Mouse (Mus musculus): ENCODE results near the gene Igfn1. TPM values are rescaled to one million over a fixed set of nuclear protein-coding genes. Genes with fewer than 3 reads are reported as not detected.

Gene Igfn1
- total and polyA plus RNA-seq, 3 experiments = not detected

- dilution Hi-C loops (cut with MboI; ENCODE audit: extremely low pct_ligation_motif_present, extremely low pct_unique_long_range_greater_than_20kb, low sequenced_read_pairs) = no loop called here
- in situ Hi-C loops (cut with MboI; ENCODE audit: low pct_ligation_motif_present, low pct_unique_long_range_greater_than_20kb, low sequenced_read_pairs) = no loop called here
- Histone ChIP-seq H3K9me3 (replicated peaks; ENCODE audit: low read length) (no peaks in the 10 kb centered on the region), H3K27ac (ENCODE audit: insufficient read depth, low read depth) (no peak within 1 kb of the TSS), H3K4me1 (ENCODE audit: control insufficient read depth in 1 of 2, insufficient read depth in 2 of 2) (no peaks in the 10 kb centered on the region), H3K9ac (ENCODE audit: insufficient read depth, low read depth) (no peak within 1 kb of the TSS), H3K36me3 (replicated peaks in 1 of 2; ENCODE audit: control insufficient read depth in 1 of 2, insufficient read depth in 1 of 2, low read length in 1 of 2) (no peaks in the 10 kb centered on the region), H3K27me3 (replicated peaks) (peaks cover 53% of the 10 kb centered on the region), H3K4me3 (replicated peaks in 1 of 3; ENCODE audit: low read depth in 2 of 3, low read length in 2 of 3, poor library complexity in 1 of 3) (no peak within 1 kb of the TSS), H3K4me2 (ENCODE audit: insufficient read depth, low read depth, poor library complexity, severe bottlenecking) (no peak within 1 kb of the TSS), H3K79me2 (replicated peaks; ENCODE audit: control insufficient read depth, extremely low read depth, insufficient read depth, poor library complexity, severe bottlenecking) (no peaks in the 10 kb centered on the region)
- TF ChIP-seq MYC (IDR thresholded peaks at IDR 0.05; ENCODE audit: low read depth, low read length) (no peak), ZC3H11A (IDR thresholded peaks at IDR 0.05; ENCODE audit: low read depth, low read length) (no peak), MEF2A (IDR thresholded peaks at IDR 0.05; ENCODE audit: borderline replicate concordance, low read depth, low read length) (no peak), NRF1 (IDR thresholded peaks at IDR 0.05; ENCODE audit: low read depth, low read length) (no peak), E2F4 (IDR thresholded peaks at IDR 0.05; ENCODE audit: insufficient replicate concordance, low read depth, low read length) (no peak), TCF12 (IDR thresholded peaks at IDR 0.05; ENCODE audit: low read depth, low read length) (no peak), CHD1 (IDR thresholded peaks at IDR 0.05; ENCODE audit: low read depth, low read length) (no peak)
- no peak for DNase-seq (ENCODE audit: extremely low read depth)
These were observed 44.3 kb upstream of the Igfn1 start, which contains the start of gene Ascl5 for GRCm38 (mm10) chr1:136050312-136051012. Ascl5 (plus strand) TSS chr1:136050804.

GRCm38 (mm10) chr1:136047894-136048293 lies 41.8 kb upstream of the Igfn1 start:
- Histone ChIP-seq H3K9me3 (replicated peaks; ENCODE audit: low read length) (no peaks in the 10 kb centered on the region), H3K27me3 (replicated peaks) (peaks cover 51% of the 10 kb centered on the region), H3K4me2 (ENCODE audit: insufficient read depth, low read depth, poor library complexity, severe bottlenecking) (no peak overlapping the region), H3K79me2 (replicated peaks; ENCODE audit: control insufficient read depth, extremely low read depth, insufficient read depth, poor library complexity, severe bottlenecking) (no peaks in the 10 kb centered on the region), H3K36me3 (replicated peaks in 1 of 2; ENCODE audit: control insufficient read depth in 1 of 2, insufficient read depth in 1 of 2, low read length in 1 of 2) (no peaks in the 10 kb centered on the region), H3K9ac (ENCODE audit: insufficient read depth, low read depth) (no peak overlapping the region), H3K4me1 (ENCODE audit: control insufficient read depth in 1 of 2, insufficient read depth in 2 of 2) (no peaks in the 10 kb centered on the region), H3K4me3 (replicated peaks in 1 of 3; ENCODE audit: low read depth in 2 of 3, low read length in 2 of 3, poor library complexity in 1 of 3) (no peak overlapping the region), H3K27ac (ENCODE audit: insufficient read depth, low read depth) (no peak overlapping the region)
- in situ Hi-C loops (cut with MboI; ENCODE audit: low pct_ligation_motif_present, low pct_unique_long_range_greater_than_20kb, low sequenced_read_pairs) (loop anchor here (10.0 kb wide), 2 partner anchors 83 to 167 kb away; partner anchors contain the start of gene Mroh3), dilution Hi-C loops (cut with MboI; ENCODE audit: extremely low pct_ligation_motif_present, extremely low pct_unique_long_range_greater_than_20kb, low sequenced_read_pairs) (no loop called here)
- TF ChIP-seq RAD21 (IDR thresholded peaks at IDR 0.05; ENCODE audit: low read depth, low read length) (no peak), ZNF384 (IDR thresholded peaks at IDR 0.05; ENCODE audit: low read depth, low read length) (no peak), CTCF (conservative IDR thresholded peaks at IDR 0.05 in 1 of 2, IDR thresholded peaks at IDR 0.05 in 1 of 2; ENCODE audit: low read depth in 2 of 2, low read length in 2 of 2) (no peak), MAZ (IDR thresholded peaks at IDR 0.05; ENCODE audit: low read depth, low read length) (no peak), POLR2A (IDR thresholded peaks at IDR 0.05; ENCODE audit: low read depth, low read length) (no peak)
- no peak for DNase-seq (ENCODE audit: extremely low read depth)

GRCm38 (mm10) chr1:136047432-136047831 lies 41.3 kb upstream of the Igfn1 start:
- Histone ChIP-seq H3K4me2 (ENCODE audit: insufficient read depth, low read depth, poor library complexity, severe bottlenecking) (no peak overlapping the region), H3K27ac (ENCODE audit: insufficient read depth, low read depth) (no peak overlapping the region), H3K27me3 (replicated peaks) (peaks cover 51% of the 10 kb centered on the region), H3K79me2 (replicated peaks; ENCODE audit: control insufficient read depth, extremely low read depth, insufficient read depth, poor library complexity, severe bottlenecking) (no peaks in the 10 kb centered on the region), H3K36me3 (replicated peaks in 1 of 2; ENCODE audit: control insufficient read depth in 1 of 2, insufficient read depth in 1 of 2, low read length in 1 of 2) (no peaks in the 10 kb centered on the region), H3K9me3 (replicated peaks; ENCODE audit: low read length) (no peaks in the 10 kb centered on the region), H3K4me1 (ENCODE audit: control insufficient read depth in 1 of 2, insufficient read depth in 2 of 2) (no peaks in the 10 kb centered on the region), H3K4me3 (replicated peaks in 1 of 3; ENCODE audit: low read depth in 2 of 3, low read length in 2 of 3, poor library complexity in 1 of 3) (no peak overlapping the region), H3K9ac (ENCODE audit: insufficient read depth, low read depth) (no peak overlapping the region)
- peak; percentile 35 for DNase-seq (ENCODE audit: extremely low read depth)
- TF ChIP-seq TCF12 (IDR thresholded peaks at IDR 0.05; ENCODE audit: low read depth, low read length) (no peak), IRF4 (IDR thresholded peaks at IDR 0.05; ENCODE audit: low read depth, low read length) (no peak), USF1 (IDR thresholded peaks at IDR 0.05; ENCODE audit: low read depth, low read length) (no peak), RAD21 (IDR thresholded peaks at IDR 0.05; ENCODE audit: low read depth, low read length) (peak; percentile 56), ZMIZ1 (IDR thresholded peaks at IDR 0.05; ENCODE audit: low read depth, low read length) (no peak), MYC (IDR thresholded peaks at IDR 0.05; ENCODE audit: low read depth, low read length) (no peak), POLR2AphosphoS2 (IDR thresholded peaks at IDR 0.05; ENCODE audit: low read depth, low read length) (no peak), ETS1 (conservative IDR thresholded peaks at IDR 0.05; ENCODE audit: low read depth, low read length) (no peak), TBP (conservative IDR thresholded peaks at IDR 0.05; ENCODE audit: low read depth, low read length) (no peak), USF2 (conservative IDR thresholded peaks at IDR 0.05; ENCODE audit: low read depth, low read length) (no peak), SMC3 (IDR thresholded peaks at IDR 0.05; ENCODE audit: low read depth, low read length) (peak; percentile 50), CHD2 (IDR thresholded peaks at IDR 0.05; ENCODE audit: low read length) (no peak), EP300 (IDR thresholded peaks at IDR 0.05; ENCODE audit: low read length) (no peak), E2F4 (IDR thresholded peaks at IDR 0.05; ENCODE audit: insufficient replicate concordance, low read depth, low read length) (no peak), CTCF (conservative IDR thresholded peaks at IDR 0.05 in 1 of 2, IDR thresholded peaks at IDR 0.05 in 1 of 2; ENCODE audit: low read depth in 2 of 2, low read length in 2 of 2) (peak; percentile 48 to 74; a peak in 3 of 4 replicates), MAX (IDR thresholded peaks at IDR 0.05; ENCODE audit: low read length) (no peak)
- dilution Hi-C loops (cut with MboI; ENCODE audit: extremely low pct_ligation_motif_present, extremely low pct_unique_long_range_greater_than_20kb, low sequenced_read_pairs) = no loop called here
- in situ Hi-C loops (cut with MboI; ENCODE audit: low pct_ligation_motif_present, low pct_unique_long_range_greater_than_20kb, low sequenced_read_pairs) = loop anchor here (10.0 kb wide), 2 partner anchors 83 to 167 kb away; partner anchors contain the start of gene Mroh3

All from CH12.LX (cell line).